Mouse (Mus musculus): ENCODE results near the gene Fam71e1. TPM values are rescaled to one million over a fixed set of nuclear protein-coding genes. Genes with fewer than 3 reads are reported as not detected.

Gene Fam71e1
- total RNA-seq, 2 experiments from 2014 or later = 21.6 to 22.7 TPM

GRCm38 (mm10) chr7:44497361-44498055, 1.1 kb downstream of the Fam71e1 start:
- DNase-seq (ENCODE audit: low spot score in 2 of 2) = no peak

GRCm38 (mm10) chr7:44498922-44499321, 2.5 kb downstream of the Fam71e1 start:
- no peak for DNase-seq (ENCODE audit: low spot score in 2 of 2)

- DNase-seq (ENCODE audit: low spot score in 2 of 2) = no peak
Measured at GRCm38 (mm10) chr7:44500046-44500445, 3.7 kb downstream of the Fam71e1 start.

GRCm38 (mm10) chr7:44501563-44502115, 5.3 kb downstream of the Fam71e1 start:
- DNase-seq (ENCODE audit: low spot score in 2 of 2) = no peak

GRCm38 (mm10) chr7:44507491-44507890, 11.1 kb downstream of the Fam71e1 start:
- no peak for DNase-seq (ENCODE audit: low spot score in 2 of 2)

- DNase-seq (ENCODE audit: low spot score in 2 of 2) = no peak
Measured at GRCm38 (mm10) chr7:44519240-44519913, 23.0 kb downstream of the Fam71e1 start.

GRCm38 (mm10) chr7:44520990-44521389, 24.6 kb downstream of the Fam71e1 start:
- no peak for DNase-seq (ENCODE audit: low spot score in 2 of 2)

GRCm38 (mm10) chr7:44521710-44522109, 25.3 kb downstream of the Fam71e1 start:
- no peak for DNase-seq (ENCODE audit: low spot score in 2 of 2)

GRCm38 (mm10) chr7:44523056-44523455, 26.7 kb downstream of the Fam71e1 start:
- no peak for DNase-seq (ENCODE audit: low spot score in 2 of 2)

- no peak for DNase-seq (ENCODE audit: low spot score in 2 of 2)
Measured at GRCm38 (mm10) chr7:44524502-44524901, 28.1 kb downstream of the Fam71e1 start, which contains the start of gene Mybpc2. Gene Mybpc2, minus strand, starts transcription at chr7:44524656.

- DNase-seq (ENCODE audit: low spot score in 2 of 2) = peak; percentile 49 to 60
Measured at GRCm38 (mm10) chr7:44525126-44525832, 28.9 kb downstream of the Fam71e1 start.

- DNase-seq (ENCODE audit: low spot score in 2 of 2) = no peak
Measured at GRCm38 (mm10) chr7:44526414-44527154, 30.2 kb downstream of the Fam71e1 start.

- peak in 1 of 2 experiments; percentile 48 for DNase-seq (ENCODE audit: low spot score in 2 of 2)
Measured at GRCm38 (mm10) chr7:44527483-44528398, 31.4 kb downstream of the Fam71e1 start.

- no peak for DNase-seq (ENCODE audit: low spot score in 2 of 2)
Measured at GRCm38 (mm10) chr7:44529518-44529917, 33.1 kb downstream of the Fam71e1 start.

- DNase-seq (ENCODE audit: low spot score in 2 of 2) = no peak
Measured at GRCm38 (mm10) chr7:44530507-44530906, 34.1 kb downstream of the Fam71e1 start.

- no peak for DNase-seq (ENCODE audit: low spot score in 2 of 2)
Measured at GRCm38 (mm10) chr7:44531207-44531606, 34.8 kb downstream of the Fam71e1 start.

GRCm38 (mm10) chr7:44531946-44532732, 35.8 kb downstream of the Fam71e1 start, which contains the start of gene Spib:
Gene Spib, minus strand, starts transcription at chr7:44532071.
- DNase-seq (ENCODE audit: low spot score in 2 of 2) = no peak

- DNase-seq (ENCODE audit: low spot score in 2 of 2) = no peak
Measured at GRCm38 (mm10) chr7:44532918-44533745, 36.8 kb downstream of the Fam71e1 start.
